Mouse (Mus musculus): ENCODE measurements around the gene Tfap2c. TPM values are rescaled to one million over a fixed set of nuclear protein-coding genes. Genes with fewer than 3 reads are reported as not detected.

Tfap2c gene
- polyA plus RNA-seq, 1 experiment: not detected

DNA sequence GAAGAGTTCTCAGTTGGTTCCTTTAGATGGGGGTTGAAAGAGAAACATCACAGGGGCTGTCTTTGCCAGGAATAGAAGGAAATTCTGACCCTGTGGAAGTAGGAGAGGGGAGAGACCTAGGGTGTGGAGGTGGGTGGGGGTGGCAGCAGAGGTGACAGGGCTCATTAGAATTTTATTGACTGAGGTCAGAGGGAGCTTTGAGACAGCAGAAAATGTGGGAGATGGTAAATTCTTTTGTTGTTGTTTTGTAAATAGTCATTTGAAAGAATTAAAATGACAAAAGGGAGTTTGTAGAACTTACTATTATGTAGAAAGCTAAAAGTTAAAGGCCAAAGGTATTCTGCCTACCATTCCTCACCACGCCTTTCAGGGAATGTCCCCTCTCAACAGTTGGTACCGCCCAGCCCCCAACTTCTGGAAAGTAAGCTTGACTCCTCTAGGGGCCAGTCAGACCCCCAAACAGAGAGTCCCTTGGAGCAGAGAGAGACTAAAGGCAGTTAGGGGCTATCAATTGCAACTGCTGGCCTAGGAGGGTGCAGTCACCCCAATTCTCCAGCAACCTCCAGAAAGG lies 27.9 kb downstream of the Tfap2c start:
- H3K4me3 ChIP-seq (ENCODE audit: insufficient read depth, low read depth, low read length): no peak overlapping the region
- no peaks in the 10 kb centered on the region for H3K4me1 ChIP-seq (ENCODE audit: control insufficient read depth, insufficient read depth, low read length)
- no peak for TF ChIP-seq POLR2A (IDR thresholded peaks at IDR 0.05; ENCODE audit: low read depth, low read length)
- no peak for TF ChIP-seq CTCF (conservative IDR thresholded peaks at IDR 0.05; ENCODE audit: insufficient read depth, insufficient read length, low read depth, low read length)
- 59% methylated on average over 2 of the region's 2 CpGs for WGBS
- no peaks in the 10 kb centered on the region for H3K36me3 ChIP-seq (ENCODE audit: control insufficient read depth, insufficient read depth, low read length)
- no peak for DNase-seq
- no peaks in the 10 kb centered on the region for H3K27me3 ChIP-seq (replicated peaks; ENCODE audit: control insufficient read depth, insufficient read depth, low read length)
- no peak overlapping the region for H3K27ac ChIP-seq (ENCODE audit: insufficient read depth, low read depth, low read length)

DNA sequence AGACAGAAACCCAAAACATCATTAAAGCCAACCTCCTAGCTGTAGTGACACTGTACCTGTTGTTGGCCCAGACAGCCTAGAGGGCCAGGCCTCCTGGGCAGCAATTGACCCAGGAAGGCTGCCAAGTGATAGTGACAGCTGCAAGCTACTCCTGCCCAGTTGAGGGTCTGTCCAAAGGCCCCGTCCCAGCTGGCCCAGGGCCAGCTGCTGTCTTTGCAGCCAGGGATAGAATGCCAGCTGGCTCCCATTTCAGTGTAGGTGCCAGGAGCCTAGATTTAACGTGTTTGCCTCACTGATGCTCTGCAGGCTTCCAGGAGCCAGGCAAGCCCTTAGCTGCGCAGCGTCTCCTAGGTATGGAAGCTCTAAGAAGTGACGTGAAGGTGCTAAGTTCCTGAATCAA lies 29.8 kb downstream of the Tfap2c start:
- no peak overlapping the region for H3K27ac ChIP-seq (ENCODE audit: insufficient read depth, low read depth, low read length)
- no peak overlapping the region for H3K4me3 ChIP-seq (ENCODE audit: insufficient read depth, low read depth, low read length)
- H3K27me3 ChIP-seq (replicated peaks; ENCODE audit: control insufficient read depth, insufficient read depth, low read length): no peaks in the 10 kb centered on the region
- TF ChIP-seq CTCF (conservative IDR thresholded peaks at IDR 0.05; ENCODE audit: insufficient read depth, insufficient read length, low read depth, low read length): no peak
- no peak for TF ChIP-seq POLR2A (IDR thresholded peaks at IDR 0.05; ENCODE audit: low read depth, low read length)
- no peak for DNase-seq
- no peaks in the 10 kb centered on the region for H3K36me3 ChIP-seq (ENCODE audit: control insufficient read depth, insufficient read depth, low read length)
- no peaks in the 10 kb centered on the region for H3K4me1 ChIP-seq (ENCODE audit: control insufficient read depth, insufficient read depth, low read length)
- 57% methylated on average over 5 of the region's 5 CpGs for WGBS

DNA sequence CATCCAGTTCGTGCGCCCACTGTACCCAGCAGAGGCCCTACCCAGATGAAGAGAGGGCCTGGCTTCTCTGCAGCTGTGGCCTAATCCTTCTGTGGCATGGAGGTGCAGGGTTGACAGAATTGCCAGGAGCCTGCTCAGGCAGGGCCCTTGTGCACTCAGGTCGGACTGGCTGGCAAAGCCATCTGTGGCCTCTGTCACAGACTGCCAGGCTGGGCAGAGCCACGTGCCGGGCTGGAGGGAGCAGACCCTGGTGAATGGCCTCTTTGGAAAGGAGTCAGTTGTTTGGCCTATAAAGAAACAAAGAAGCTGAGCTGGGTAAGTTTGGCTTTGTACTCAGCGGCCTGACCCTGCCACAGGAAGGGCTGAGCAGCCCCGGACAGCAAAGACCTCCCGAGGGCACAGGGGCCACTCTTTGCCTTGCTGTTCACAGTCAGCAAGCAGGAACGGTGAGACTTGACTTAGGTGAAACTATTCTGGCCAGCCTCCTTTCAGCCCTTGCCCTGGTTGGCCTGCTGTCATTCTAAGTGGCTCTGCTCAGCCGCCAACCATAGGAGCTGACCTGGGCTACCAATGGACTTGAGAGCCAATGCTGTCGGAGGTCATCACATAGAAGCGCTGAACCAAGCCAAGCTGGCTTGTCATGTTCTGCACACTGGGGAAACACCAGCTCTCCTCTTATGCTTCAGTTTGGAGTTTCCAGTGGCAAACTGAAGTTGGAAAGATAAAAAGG lies 31.3 kb downstream of the Tfap2c start:
- no peak for DNase-seq
- Histone ChIP-seq H3K36me3 (ENCODE audit: control insufficient read depth, insufficient read depth, low read length) (no peaks in the 10 kb centered on the region), H3K4me1 (ENCODE audit: control insufficient read depth, insufficient read depth, low read length) (no peaks in the 10 kb centered on the region), H3K4me3 (ENCODE audit: insufficient read depth, low read depth, low read length) (no peak overlapping the region), H3K27me3 (replicated peaks; ENCODE audit: control insufficient read depth, insufficient read depth, low read length) (no peaks in the 10 kb centered on the region), H3K27ac (ENCODE audit: insufficient read depth, low read depth, low read length) (no peak overlapping the region)
- TF ChIP-seq POLR2A (IDR thresholded peaks at IDR 0.05; ENCODE audit: low read depth, low read length) (no peak), CTCF (conservative IDR thresholded peaks at IDR 0.05; ENCODE audit: insufficient read depth, insufficient read length, low read depth, low read length) (no peak)
- 69% methylated on average over 12 of the region's 12 CpGs for WGBS

DNA sequence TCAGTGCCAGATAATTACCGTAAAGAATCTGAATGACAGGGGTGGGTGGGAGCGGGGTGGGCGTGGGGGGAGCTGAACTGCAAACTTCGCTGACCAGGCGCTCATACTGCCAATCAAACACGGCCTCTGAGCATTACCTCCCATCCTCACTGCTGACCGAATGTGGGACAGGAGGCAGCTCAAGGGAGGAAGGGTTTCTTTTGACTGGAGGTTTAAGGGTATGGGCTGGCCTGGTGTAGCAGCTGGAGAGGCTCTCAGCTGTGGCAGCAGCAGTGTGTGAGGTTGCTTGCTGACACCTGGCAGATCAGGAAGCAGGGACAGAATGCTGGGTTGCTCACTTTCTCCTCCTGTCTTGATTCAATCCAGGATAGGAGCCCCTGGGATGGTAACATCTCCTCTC lies 33.9 kb downstream of the Tfap2c start:
- Histone ChIP-seq H3K4me1 (ENCODE audit: control insufficient read depth, insufficient read depth, low read length) (no peaks in the 10 kb centered on the region), H3K27ac (ENCODE audit: insufficient read depth, low read depth, low read length) (no peak overlapping the region), H3K36me3 (ENCODE audit: control insufficient read depth, insufficient read depth, low read length) (no peaks in the 10 kb centered on the region), H3K4me3 (ENCODE audit: insufficient read depth, low read depth, low read length) (no peak overlapping the region), H3K27me3 (replicated peaks; ENCODE audit: control insufficient read depth, insufficient read depth, low read length) (no peaks in the 10 kb centered on the region)
- DNase-seq: no peak
- no peak for TF ChIP-seq CTCF (conservative IDR thresholded peaks at IDR 0.05; ENCODE audit: insufficient read depth, insufficient read length, low read depth, low read length)
- TF ChIP-seq POLR2A (IDR thresholded peaks at IDR 0.05; ENCODE audit: low read depth, low read length): no peak
- 26% methylated on average over 7 of the region's 7 CpGs for WGBS

DNA sequence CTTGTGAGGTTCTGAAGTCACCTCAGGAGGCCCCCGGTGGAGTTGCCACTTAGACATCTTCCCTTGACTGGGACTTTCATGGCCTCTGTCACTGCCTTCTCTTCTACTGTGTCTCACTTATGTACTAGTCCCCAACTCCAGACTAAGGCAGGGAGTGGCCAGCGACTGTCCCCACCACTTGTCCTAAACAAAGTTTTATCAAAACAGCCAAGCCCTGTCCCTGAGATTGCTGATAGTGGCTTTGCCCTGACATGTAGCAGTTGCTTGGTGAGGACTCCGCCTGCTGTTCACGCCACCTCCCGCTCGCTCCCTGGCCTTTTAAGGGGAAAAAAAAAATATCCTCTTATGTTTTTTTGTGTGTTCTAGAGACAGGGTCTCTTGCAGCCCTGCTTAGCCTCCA lies 35.9 kb downstream of the Tfap2c start:
- no peak for DNase-seq
- Histone ChIP-seq H3K27me3 (replicated peaks; ENCODE audit: control insufficient read depth, insufficient read depth, low read length) (no peaks in the 10 kb centered on the region), H3K27ac (ENCODE audit: insufficient read depth, low read depth, low read length) (no peak overlapping the region), H3K4me1 (ENCODE audit: control insufficient read depth, insufficient read depth, low read length) (no peaks in the 10 kb centered on the region), H3K4me3 (ENCODE audit: insufficient read depth, low read depth, low read length) (no peak overlapping the region), H3K36me3 (ENCODE audit: control insufficient read depth, insufficient read depth, low read length) (no peaks in the 10 kb centered on the region)
- TF ChIP-seq POLR2A (IDR thresholded peaks at IDR 0.05; ENCODE audit: low read depth, low read length) (no peak), CTCF (conservative IDR thresholded peaks at IDR 0.05; ENCODE audit: insufficient read depth, insufficient read length, low read depth, low read length) (no peak)
- WGBS: 94% methylated on average over 6 of the region's 6 CpGs

DNA sequence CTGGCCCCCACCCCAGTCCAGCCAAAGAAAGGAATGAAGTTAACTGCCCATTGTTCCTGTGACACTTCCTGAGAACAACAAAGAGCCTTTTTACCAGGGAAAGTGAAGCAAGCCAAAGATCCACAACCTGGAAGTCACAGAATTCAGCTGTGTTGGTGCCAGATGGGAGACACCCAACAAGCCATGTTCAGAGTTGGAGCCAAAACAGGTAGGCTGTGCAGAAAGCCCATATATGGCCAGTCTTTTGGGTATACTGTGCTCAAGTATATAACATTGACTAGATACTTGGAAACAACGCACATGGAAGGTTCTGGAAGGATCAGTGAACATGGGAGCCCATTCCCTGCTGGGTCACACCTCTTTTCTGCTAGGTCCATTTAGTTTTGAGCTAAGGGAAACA lies 39.7 kb downstream of the Tfap2c start:
- H3K36me3 ChIP-seq (ENCODE audit: control insufficient read depth, insufficient read depth, low read length): no peaks in the 10 kb centered on the region
- H3K4me3 ChIP-seq (ENCODE audit: insufficient read depth, low read depth, low read length): no peak overlapping the region
- no peaks in the 10 kb centered on the region for H3K27me3 ChIP-seq (replicated peaks; ENCODE audit: control insufficient read depth, insufficient read depth, low read length)
- H3K4me1 ChIP-seq (ENCODE audit: control insufficient read depth, insufficient read depth, low read length): no peaks in the 10 kb centered on the region
- no peak overlapping the region for H3K27ac ChIP-seq (ENCODE audit: insufficient read depth, low read depth, low read length)
- 95% methylated on average over 1 of the region's 1 CpGs for WGBS
- no peak for DNase-seq
- TF ChIP-seq CTCF (conservative IDR thresholded peaks at IDR 0.05; ENCODE audit: insufficient read depth, insufficient read length, low read depth, low read length): no peak
- no peak for TF ChIP-seq POLR2A (IDR thresholded peaks at IDR 0.05; ENCODE audit: low read depth, low read length)

DNA sequence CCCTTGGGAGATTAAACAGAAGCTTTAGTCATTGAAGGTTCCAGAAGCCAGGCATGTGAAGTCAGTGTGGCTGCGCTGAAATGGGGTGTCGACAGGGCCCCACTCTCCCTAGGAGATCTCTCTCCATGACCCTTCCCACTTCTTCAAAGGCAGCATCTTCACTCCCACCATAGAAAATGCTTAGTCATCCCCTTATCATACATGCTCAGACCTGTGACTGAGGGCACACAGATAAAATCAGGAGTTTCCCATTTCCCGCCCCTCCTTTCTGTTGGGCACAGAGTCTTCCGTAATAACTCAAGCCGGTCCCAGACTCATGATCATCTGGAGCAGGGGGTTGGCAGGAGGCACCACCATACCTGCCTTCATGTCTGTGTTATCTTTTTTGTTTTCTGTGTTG lies 41.4 kb downstream of the Tfap2c start:
- H3K4me1 ChIP-seq (ENCODE audit: control insufficient read depth, insufficient read depth, low read length): no peaks in the 10 kb centered on the region
- no peaks in the 10 kb centered on the region for H3K36me3 ChIP-seq (ENCODE audit: control insufficient read depth, insufficient read depth, low read length)
- H3K4me3 ChIP-seq (ENCODE audit: insufficient read depth, low read depth, low read length): no peak overlapping the region
- no peak overlapping the region for H3K27ac ChIP-seq (ENCODE audit: insufficient read depth, low read depth, low read length)
- no peaks in the 10 kb centered on the region for H3K27me3 ChIP-seq (replicated peaks; ENCODE audit: control insufficient read depth, insufficient read depth, low read length)
- WGBS: 74% methylated on average over 5 of the region's 5 CpGs
- TF ChIP-seq CTCF (conservative IDR thresholded peaks at IDR 0.05; ENCODE audit: insufficient read depth, insufficient read length, low read depth, low read length) (no peak), POLR2A (IDR thresholded peaks at IDR 0.05; ENCODE audit: low read depth, low read length) (no peak)
- DNase-seq: no peak

Measured in kidney, adult 2 months (tissue).